Mouse (Mus musculus) small intestine, adult 2 months (tissue): ENCODE measurements around the gene Abhd4. TPM values are rescaled to one million over a fixed set of nuclear protein-coding genes. Genes with fewer than 3 reads are reported as not detected.
A peak's percentile ranks its signal among the peaks of the same experiment; 100 is the strongest.
"Not testable (repeated sequence)": the region's sequence is repeated elsewhere in the genome, so short reads cannot be mapped to it uniquely, and the experiment has no call there.

Experiments used
- H3K27ac ChIP-seq: fragments of 200-500 bp; 2 replicates; pipeline ENCODE4 v1.5.1; 2012; ENCODE audit warnings: low read depth, low read length, control low read depth, inconsistent platforms; ENCODE audit not compliant: insufficient read depth
- H3K27me3 ChIP-seq: fragments of 200-500 bp; 2 replicates; pipeline ENCODE4 v1.6.1; 2012; ENCODE audit warnings: mild to moderate bottlenecking, moderate library complexity, low read length, inconsistent platforms; ENCODE audit not compliant: control insufficient read depth, insufficient read depth
- H3K36me3 ChIP-seq: fragments of 200-500 bp; 2 replicates; pipeline ENCODE4 v1.6.1; 2012; ENCODE audit warnings: mild to moderate bottlenecking, low read length, control low read depth, inconsistent platforms; ENCODE audit not compliant: control insufficient read depth, insufficient read depth
- H3K4me1 ChIP-seq: fragments of 200-500 bp; 2 replicates; pipeline ENCODE4 v1.6.1; 2012; ENCODE audit warnings: low read length, inconsistent platforms, mixed read lengths; ENCODE audit not compliant: control insufficient read depth, insufficient read depth, insufficient read length
- H3K4me3 ChIP-seq: fragments of 200-500 bp; 2 replicates; pipeline ENCODE4 v1.5.1; 2012; ENCODE audit warnings: low read depth, mild to moderate bottlenecking, control low read depth, inconsistent platforms, low read length, moderate library complexity
- CTCF ChIP-seq: fragments of 200-500 bp; IDR thresholded peaks from 2 replicates; pipeline ENCODE4 v1.5.1; 2012; ENCODE audit warnings: low read depth, mild to moderate bottlenecking, control low read depth, inconsistent platforms, low read length, moderate library complexity, mixed read lengths; ENCODE audit not compliant: insufficient replicate concordance, insufficient read length; ENCODE audit errors: extremely low read depth
- POLR2A ChIP-seq: fragments of 200-500 bp; IDR thresholded peaks from 2 replicates; pipeline ENCODE4 v1.6.1; 2012; ENCODE audit warnings: low read depth, mild to moderate bottlenecking, control low read depth, inconsistent platforms, low read length, moderate library complexity
- WGBS: fragments of 180-500 bp; shearing (Covaris S2); methylation state at CpG from one replicate; pipeline ENCODE4 v1.1.7; 2018; 5-methylcytosine and 5-hydroxymethylcytosine counted together
- polyA plus RNA-seq: library from polyadenylated mRNA; depleted of rRNA; stranded (reverse); fragments of >200 nt; gene quantifications from 2 replicates; pipeline ENCODE4 v1.2.3, GENCODE M21; 2012

Abhd4 gene
- polyA plus RNA-seq, 1 experiment, result 53.6 TPM

DNA sequence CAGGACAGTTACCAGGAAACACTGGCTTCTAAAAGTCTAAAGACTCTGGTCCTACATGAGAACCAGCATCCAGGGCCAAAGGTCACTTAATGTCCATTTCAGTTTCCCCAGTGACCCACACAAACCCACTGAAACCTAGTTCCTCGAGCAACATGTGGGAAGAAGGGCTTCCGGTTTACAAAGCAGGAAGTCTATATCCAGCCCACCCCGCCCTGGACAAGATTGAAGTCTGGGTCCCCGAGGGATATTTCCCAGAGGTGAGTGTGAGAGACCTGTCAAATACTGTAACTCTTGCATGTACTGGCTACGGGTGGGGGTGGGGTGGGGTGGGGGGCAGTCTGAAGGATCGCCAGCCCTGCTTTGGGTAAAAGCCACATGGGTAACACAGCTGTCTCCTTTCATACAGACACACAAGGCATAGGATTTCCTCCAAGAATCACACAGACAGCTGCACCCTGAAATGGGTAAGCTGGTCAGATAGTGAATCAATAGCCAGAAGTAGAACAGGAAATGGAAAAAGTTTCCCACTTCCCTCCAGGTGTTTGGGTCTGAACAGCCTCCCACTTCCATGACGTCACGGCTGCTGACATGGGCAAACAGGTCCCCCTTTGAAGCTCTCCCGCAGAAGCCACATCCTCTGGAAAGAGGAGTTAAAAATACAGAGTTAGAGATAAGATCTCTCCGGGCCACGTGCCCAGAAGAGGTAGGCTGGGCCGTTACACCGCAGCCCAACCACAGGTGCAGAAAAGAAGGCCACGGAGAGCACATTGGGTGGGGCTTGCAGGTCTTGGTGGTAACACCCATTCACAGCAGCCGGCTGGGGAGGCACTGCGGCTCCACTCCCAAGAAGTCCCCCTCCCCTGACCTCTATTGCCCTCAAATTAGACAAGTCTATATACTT, 26.8 kb upstream of the Abhd4 start:
- Histone ChIP-seq H3K4me1 (peaks cover 38% of the 10 kb centered on the region), H3K27ac (peak overlapping the region; percentile 93), H3K36me3 (no peaks in the 10 kb centered on the region), H3K27me3 (no peaks in the 10 kb centered on the region), H3K4me3 (peak overlapping the region; percentile 24)
- TF ChIP-seq POLR2A (peak; percentile 27; the same call in 1 of the 2 replicates), CTCF (no peak)
- whole genome bisulfite sequencing, result 6% methylated on average over 16 of the region's 16 CpGs

DNA sequence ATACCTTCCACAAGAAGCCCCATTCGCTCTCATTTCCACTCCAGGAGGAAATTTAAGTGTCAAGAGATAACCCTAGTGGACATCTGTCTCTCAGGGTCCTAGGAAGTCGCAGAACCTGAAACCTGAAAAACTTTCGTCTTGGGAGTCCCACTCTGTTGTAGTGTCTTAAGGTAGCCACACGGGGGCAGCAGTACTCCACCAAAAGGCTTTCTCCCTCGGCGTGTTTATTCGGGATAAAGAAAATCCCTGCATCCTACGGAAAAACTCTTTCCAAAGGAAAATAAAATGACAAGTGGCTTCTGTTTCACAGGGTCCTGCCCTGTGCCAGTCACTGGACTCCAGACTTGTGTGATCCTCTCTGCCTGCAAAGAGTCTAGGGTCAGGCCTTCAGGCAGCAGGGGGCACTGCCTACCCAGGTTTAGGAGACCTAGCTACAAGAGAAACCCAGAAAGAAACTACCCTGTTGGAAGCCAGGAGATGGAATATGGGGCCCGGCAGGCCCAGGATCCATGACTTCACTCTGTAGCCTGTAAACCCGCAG, 26.0 kb upstream of the Abhd4 start:
- Histone ChIP-seq H3K27ac (peak overlapping the region; percentile 93), H3K4me3 (peak overlapping the region; percentile 40), H3K27me3 (no peaks in the 10 kb centered on the region), H3K4me1 (peaks cover 37% of the 10 kb centered on the region), H3K36me3 (no peaks in the 10 kb centered on the region)
- 1% methylated on average over 10 of the region's 10 CpGs for WGBS
- TF ChIP-seq CTCF, result peak; percentile 99; the same call in 1 of the 2 replicates
- no peak for TF ChIP-seq POLR2A

DNA sequence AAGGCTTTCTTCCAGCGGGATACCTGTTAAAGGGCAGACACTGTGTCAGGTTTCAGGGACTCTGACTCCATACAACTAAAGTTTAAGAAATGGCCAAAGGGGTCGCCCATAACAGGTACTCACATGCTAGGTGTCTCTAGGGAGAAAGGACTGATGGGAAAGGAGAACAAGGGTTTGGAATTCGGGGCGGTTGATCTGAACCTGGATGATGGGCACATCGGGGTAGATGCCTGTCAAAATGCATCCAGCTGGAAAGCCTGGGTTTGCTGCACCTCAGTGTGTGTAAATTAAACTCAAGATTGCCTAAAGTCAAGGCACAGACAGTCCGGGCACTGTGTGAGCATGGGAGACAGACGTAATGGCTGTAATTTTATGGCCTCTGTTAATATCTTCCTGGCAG, 25.5 kb upstream of the Abhd4 start:
- H3K4me3 ChIP-seq, result no peak overlapping the region
- no peaks in the 10 kb centered on the region for H3K36me3 ChIP-seq
- 40% methylated on average over 7 of the region's 7 CpGs for WGBS
- H3K27ac ChIP-seq, result peak overlapping the region; percentile 18; the same call in 1 of the 2 replicates
- TF ChIP-seq POLR2A (no peak), CTCF (no peak)
- H3K4me1 ChIP-seq, result peaks cover 37% of the 10 kb centered on the region
- H3K27me3 ChIP-seq, result no peaks in the 10 kb centered on the region

DNA sequence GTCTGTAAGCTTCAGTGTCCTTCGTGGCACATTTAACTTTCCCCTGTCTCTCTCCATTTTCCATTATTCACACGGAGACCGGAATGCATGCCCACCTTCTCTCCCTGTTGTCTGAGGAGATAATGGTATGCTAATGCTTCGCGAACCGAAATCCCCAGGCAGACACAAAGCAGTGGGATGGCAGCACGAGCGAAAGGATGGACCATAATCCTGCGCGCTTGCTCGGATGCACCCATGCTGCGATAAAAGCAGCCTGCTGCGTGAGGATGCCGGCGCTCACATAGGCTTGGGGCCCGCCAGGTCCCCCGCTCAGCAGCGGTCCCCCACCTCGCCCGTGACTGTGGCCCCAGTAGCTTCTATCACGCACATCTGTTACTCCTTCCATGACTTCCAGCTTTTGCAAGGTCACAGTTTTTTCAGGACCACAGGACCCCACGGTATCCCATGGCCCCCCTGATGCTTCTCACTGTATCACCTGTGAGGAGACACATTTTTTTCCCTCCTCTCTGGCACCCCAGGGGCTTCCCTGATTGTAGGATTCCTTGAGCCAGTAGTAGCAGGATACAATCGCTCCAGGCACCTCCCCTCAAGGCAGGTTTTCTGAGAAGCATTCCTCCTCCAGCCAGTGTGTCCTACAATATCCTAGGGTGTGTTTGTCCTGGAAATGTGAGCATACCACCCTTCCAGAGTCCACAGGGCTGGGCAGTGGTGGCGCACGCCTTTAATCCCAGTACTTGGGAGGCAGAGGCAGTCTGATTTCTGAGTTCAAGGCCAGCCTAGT, 24.9 kb upstream of the Abhd4 start:
- TF ChIP-seq POLR2A (no peak), CTCF (no peak)
- Histone ChIP-seq H3K4me1 (peaks cover 43% of the 10 kb centered on the region), H3K27me3 (no peaks in the 10 kb centered on the region), H3K4me3 (no peak overlapping the region), H3K36me3 (no peaks in the 10 kb centered on the region), H3K27ac (peak overlapping the region; percentile 18; the same call in 1 of the 2 replicates)
- WGBS, result 81% methylated on average over 25 of the region's 25 CpGs

DNA sequence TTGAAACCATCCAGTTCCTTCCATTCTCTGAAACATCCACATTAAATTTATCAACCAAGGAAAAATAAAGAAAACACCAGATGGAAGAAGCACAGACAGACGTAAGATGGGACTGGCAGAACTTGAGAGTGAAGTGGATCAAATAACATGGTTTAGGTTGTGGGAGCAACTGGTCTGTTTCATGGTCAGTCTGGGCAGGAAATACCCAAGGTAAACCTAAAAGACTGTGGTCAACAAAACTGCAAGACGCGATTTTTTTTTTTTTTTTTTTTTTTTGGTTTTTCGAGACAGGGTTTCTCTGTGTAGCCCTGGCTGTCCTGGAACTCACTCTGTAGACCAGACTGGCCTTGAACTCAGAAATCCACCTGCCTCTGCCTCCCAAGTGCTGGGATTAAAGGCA, 24.1 kb upstream of the Abhd4 start:
- H3K27ac ChIP-seq, H3K36me3 ChIP-seq, H3K4me3 ChIP-seq, H3K27me3 ChIP-seq: not testable (repeated sequence)
- WGBS, result 73% methylated on average over 4 of the region's 4 CpGs
- H3K4me1 ChIP-seq, result peaks cover 50% of the 10 kb centered on the region

DNA sequence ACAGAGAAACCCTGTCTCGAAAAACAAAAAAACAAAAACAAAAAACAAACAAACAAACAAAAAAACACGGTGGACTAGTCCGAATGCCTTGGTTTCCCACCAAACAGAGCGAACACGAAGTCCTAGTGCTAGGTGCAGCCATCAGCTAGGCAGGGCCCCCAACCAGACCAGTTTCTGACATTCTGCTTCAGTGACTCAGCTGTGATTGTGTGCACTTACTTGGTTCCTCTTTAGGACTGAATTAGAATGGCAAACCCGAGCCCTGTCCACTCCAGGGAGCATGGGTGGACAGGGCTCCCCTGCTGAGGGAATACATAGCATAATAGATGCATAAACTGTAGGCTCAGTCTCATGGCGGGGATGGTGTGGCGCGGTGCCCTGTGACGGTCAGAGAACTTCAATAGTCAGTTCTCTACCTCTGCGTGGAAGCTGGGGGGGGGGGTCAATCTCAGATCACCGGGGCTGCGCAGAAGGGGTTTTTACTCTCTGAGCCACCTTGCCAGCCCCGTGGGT, 23.3 kb upstream of the Abhd4 start:
- 0 out of 2 replicates have a peak overlapping the region, but pooled peaks have one; percentile 46 for H3K4me3 ChIP-seq
- peaks cover 52% of the 10 kb centered on the region for H3K4me1 ChIP-seq

More for the DNA sequence above, 23.3 kb upstream of the Abhd4 start:
- 50% methylated on average over 14 of the region's 14 CpGs for WGBS
- H3K36me3 ChIP-seq, result no peaks in the 10 kb centered on the region; the same call in none of the 2 replicates
- H3K27ac ChIP-seq, result peak overlapping the region; percentile 96
- no peaks in the 10 kb centered on the region for H3K27me3 ChIP-seq
- TF ChIP-seq POLR2A (no peak), CTCF (no peak)
